Mouse (Mus musculus) stomach, embryonic 16.5 days (tissue): Measurements from ENCODE around the gene Tmem45a2. TPM values are rescaled to one million over a fixed set of nuclear protein-coding genes. Genes with fewer than 3 reads are reported as not detected.

Experiments used
- ATAC-seq: fragments of 200-750 bp; cut with Nextera tagmentation; 2 replicates; pipeline ENCODE4 v1.8.0; 2017; ENCODE audit warnings: moderate number of reproducible peaks, moderate TSS enrichment; ENCODE audit not compliant: insufficient read depth, low FRiP score
- H3K27ac ChIP-seq: fragments of 300-500 bp; sonication (generic); 2 replicates; pipeline ENCODE4 v1.5.1; 2014; ENCODE audit warnings: low read length
- H3K27me3 ChIP-seq: fragments of 300-500 bp; sonication (generic); 2 replicates; pipeline ENCODE4 v1.6.1; 2014; ENCODE audit warnings: low read length, control low read depth, mixed read lengths; ENCODE audit not compliant: control insufficient read depth, insufficient read depth
- H3K36me3 ChIP-seq: fragments of 300-500 bp; sonication (generic); 2 replicates; pipeline ENCODE4 v1.6.1; 2014; ENCODE audit warnings: low read length; ENCODE audit not compliant: control insufficient read depth, insufficient read depth
- H3K4me1 ChIP-seq: fragments of 300-500 bp; sonication (generic); 2 replicates; pipeline ENCODE4 v1.6.1; 2014; ENCODE audit warnings: low read length, control low read depth, mixed read lengths; ENCODE audit not compliant: control insufficient read depth, insufficient read depth
- H3K4me2 ChIP-seq: fragments of 300-500 bp; sonication (generic); 2 replicates; pipeline ENCODE4 v1.6.1; 2014; ENCODE audit warnings: low read depth, low read length, mixed read lengths
- H3K4me3 ChIP-seq: fragments of 300-500 bp; sonication (generic); replicated peaks from 2 replicates; pipeline ENCODE4 v1.5.1; 2014; ENCODE audit warnings: mild to moderate bottlenecking, low read length
- H3K9ac ChIP-seq: fragments of 300-500 bp; sonication (generic); 2 replicates; pipeline ENCODE4 v1.6.1; 2014; ENCODE audit warnings: low read length
- H3K9me3 ChIP-seq: fragments of 300-500 bp; sonication (generic); replicated peaks from 2 replicates; pipeline ENCODE4 v1.6.1; 2016; ENCODE audit warnings: low read length, control low read depth; ENCODE audit not compliant: control insufficient read depth
- WGBS: fragments of 180-500 bp; shearing (Covaris S2); extraction: QIAGEN DNeasy Blood & Tissue Kit; methylation state at CpG from one replicate; pipeline ENCODE4 v1.1.7; 2014; 5-methylcytosine and 5-hydroxymethylcytosine counted together
- polyA plus RNA-seq: library from polyadenylated mRNA; unstranded; fragments of >200 nt; fragmentation: Nextera tagmentation; extraction: Ambion mirVana; gene quantifications from 2 replicates; pipeline ENCODE4 v1.2.1, GENCODE M21; 2015

The Tmem45a2 gene
- polyA plus RNA-seq = 0.31 TPM in 1 of 2 replicates, not detected in the other

DNA sequence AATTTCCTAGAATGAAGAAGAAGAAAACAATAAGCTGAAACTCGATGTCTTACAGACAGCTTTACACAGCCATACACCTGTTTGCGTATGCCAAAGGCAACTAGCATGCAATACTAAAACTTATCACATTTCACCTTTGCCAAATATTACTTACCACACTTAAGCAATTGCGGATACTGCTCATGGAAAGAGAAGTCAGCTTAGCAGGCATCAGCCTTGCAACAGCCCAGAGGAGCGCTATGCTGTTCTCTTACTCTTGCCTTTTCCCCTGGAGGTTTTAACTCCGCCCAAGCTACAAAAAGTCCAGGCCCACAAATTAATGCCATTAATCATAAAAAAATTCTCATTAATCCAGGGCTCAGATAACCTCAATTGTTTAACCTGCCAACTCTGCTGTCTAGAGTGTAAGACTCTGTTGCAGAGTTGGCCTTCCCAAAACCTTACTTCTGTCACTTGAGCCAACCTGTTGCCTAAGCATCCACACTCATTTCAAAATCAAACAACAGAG, at the start of gene Tmem45a2:
Tmem45a2 (minus strand) TSS at position 241 of the 508 bp plus-strand sequence.
- no peak for ATAC-seq
- Histone ChIP-seq H3K9me3 (no peaks in the 10 kb centered on the region), H3K9ac (no peak within 1 kb of the TSS), H3K4me2 (no peak within 1 kb of the TSS), H3K27ac (no peak within 1 kb of the TSS), H3K27me3 (no peaks in the 10 kb centered on the region), H3K4me1 (no peaks in the 10 kb centered on the region), H3K36me3 (no peaks in the 10 kb centered on the region), H3K4me3 (no peak within 1 kb of the TSS)
- 88% methylated on average over 5 of the region's 5 CpGs for WGBS

DNA sequence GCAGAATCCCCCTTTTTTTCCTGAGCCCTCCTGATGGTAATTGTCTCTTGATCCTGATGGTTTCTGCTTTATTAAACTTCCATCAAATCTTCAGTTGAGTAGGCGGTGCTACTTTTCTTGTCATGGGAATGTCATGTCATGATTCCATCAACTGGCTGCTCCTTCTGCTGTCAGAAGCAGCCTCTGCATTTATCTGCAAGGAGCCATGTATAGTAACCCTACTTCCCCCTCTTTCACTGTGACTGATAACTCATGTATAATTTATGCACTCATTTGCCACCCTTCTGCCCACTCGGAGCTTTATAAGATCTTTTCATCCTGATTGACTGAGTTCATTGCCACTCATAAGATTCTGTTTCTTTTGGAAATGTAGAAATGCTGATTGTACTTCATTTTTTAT, 46.4 kb upstream of the Tmem45a2 start:
- no peak overlapping the region for H3K27ac ChIP-seq
- WGBS = 88% methylated on average over 2 of the region's 2 CpGs
- no peaks in the 10 kb centered on the region; the same call in 1 of the 2 replicates for H3K27me3 ChIP-seq
- no peak overlapping the region for H3K9ac ChIP-seq
- H3K4me2 ChIP-seq = no peak overlapping the region
- no peak overlapping the region for H3K4me3 ChIP-seq
- H3K4me1 ChIP-seq = no peaks in the 10 kb centered on the region
- ATAC-seq = no peak
- no peaks in the 10 kb centered on the region for H3K36me3 ChIP-seq
- no peaks in the 10 kb centered on the region for H3K9me3 ChIP-seq

GRCm38 (mm10) chr16:57116066-57116465, 44.9 kb upstream of the Tmem45a2 start:
- Histone ChIP-seq H3K9me3 (no peaks in the 10 kb centered on the region), H3K4me1 (no peaks in the 10 kb centered on the region), H3K27ac (no peak overlapping the region), H3K27me3 (no peaks in the 10 kb centered on the region; the same call in 1 of the 2 replicates), H3K4me2 (no peak overlapping the region), H3K4me3 (no peak overlapping the region), H3K9ac (no peak overlapping the region), H3K36me3 (no peaks in the 10 kb centered on the region)
- ATAC-seq = no peak

GRCm38 (mm10) chr16:57106185-57106960, 35.2 kb upstream of the Tmem45a2 start:
- no peaks in the 10 kb centered on the region for H3K9me3 ChIP-seq
- ATAC-seq = no peak
- H3K4me3 ChIP-seq = no peak overlapping the region
- H3K4me1 ChIP-seq = no peaks in the 10 kb centered on the region
- H3K27ac ChIP-seq = no peak overlapping the region
- H3K27me3 ChIP-seq = no peaks in the 10 kb centered on the region
- H3K9ac ChIP-seq = no peak overlapping the region
- WGBS = 68% methylated on average over 5 of the region's 5 CpGs
- H3K36me3 ChIP-seq = no peaks in the 10 kb centered on the region
- H3K4me2 ChIP-seq = no peak overlapping the region

DNA sequence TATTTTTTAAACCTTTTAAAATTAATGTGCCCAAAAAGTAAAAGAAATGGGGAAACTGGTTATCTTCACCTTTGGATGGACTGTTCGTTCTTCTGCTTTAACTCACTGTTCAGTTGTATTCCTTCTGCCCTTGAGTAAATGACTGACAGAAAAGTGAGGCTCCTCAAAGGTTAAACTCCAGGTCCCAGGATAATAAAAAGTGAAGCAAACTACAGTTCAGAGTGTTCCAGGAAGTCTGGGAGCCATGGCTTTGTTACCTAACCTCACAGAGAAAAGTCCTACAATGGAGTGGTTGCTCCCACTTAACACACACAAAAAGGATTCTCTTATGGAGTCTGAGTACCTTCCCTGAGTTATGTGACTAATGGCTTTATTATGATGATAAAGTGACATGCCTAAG, 30.0 kb upstream of the Tmem45a2 start:
- 78% methylated on average over 1 of the region's 1 CpGs for WGBS
- ATAC-seq = no peak
- no peak overlapping the region for H3K27ac ChIP-seq
- no peak overlapping the region for H3K4me3 ChIP-seq
- H3K4me2 ChIP-seq = no peak overlapping the region
- H3K4me1 ChIP-seq = no peaks in the 10 kb centered on the region
- H3K36me3 ChIP-seq = no peaks in the 10 kb centered on the region
- H3K9me3 ChIP-seq = no peaks in the 10 kb centered on the region
- H3K9ac ChIP-seq = no peak overlapping the region
- H3K27me3 ChIP-seq = no peaks in the 10 kb centered on the region

DNA sequence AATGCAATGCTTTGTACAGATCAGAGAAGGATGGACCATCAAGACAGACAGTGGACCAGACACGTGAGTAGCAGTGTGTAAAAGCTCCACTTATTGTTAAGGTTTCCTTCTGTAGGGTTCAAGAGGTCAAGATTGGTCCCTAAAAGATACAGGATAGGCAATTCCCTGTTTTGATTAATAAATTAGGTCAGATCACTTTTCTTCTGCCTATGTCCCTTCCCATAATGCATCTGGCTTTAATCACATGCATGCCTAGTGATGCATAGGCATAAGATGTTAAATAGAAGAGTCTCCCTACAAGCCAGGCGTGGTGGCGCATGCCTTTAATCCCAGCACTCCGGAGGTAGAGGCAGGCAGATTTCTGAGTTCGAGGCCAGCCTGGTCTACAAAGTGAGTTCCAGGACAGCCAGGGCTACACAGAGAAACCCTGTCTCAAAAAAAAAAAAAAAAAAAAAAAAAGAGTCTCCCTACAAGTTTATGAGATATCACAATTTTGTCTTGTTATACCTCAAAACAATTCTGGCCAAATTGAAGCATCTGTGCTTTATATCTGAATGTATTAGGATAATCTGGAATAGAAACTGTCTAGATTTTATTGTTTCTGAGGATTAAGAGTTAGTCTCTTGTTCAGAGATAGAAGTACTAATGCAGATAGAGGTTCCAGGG, 28.5 kb upstream of the Tmem45a2 start:
- WGBS = 74% methylated on average over 5 of the region's 5 CpGs
- no peak for ATAC-seq
- no peak overlapping the region for H3K4me2 ChIP-seq
- no peak overlapping the region for H3K9ac ChIP-seq
- H3K4me3 ChIP-seq = no peak overlapping the region
- no peaks in the 10 kb centered on the region for H3K36me3 ChIP-seq
- H3K27ac ChIP-seq = no peak overlapping the region
- no peaks in the 10 kb centered on the region for H3K4me1 ChIP-seq
- H3K27me3 ChIP-seq = no peaks in the 10 kb centered on the region
- no peaks in the 10 kb centered on the region for H3K9me3 ChIP-seq

DNA sequence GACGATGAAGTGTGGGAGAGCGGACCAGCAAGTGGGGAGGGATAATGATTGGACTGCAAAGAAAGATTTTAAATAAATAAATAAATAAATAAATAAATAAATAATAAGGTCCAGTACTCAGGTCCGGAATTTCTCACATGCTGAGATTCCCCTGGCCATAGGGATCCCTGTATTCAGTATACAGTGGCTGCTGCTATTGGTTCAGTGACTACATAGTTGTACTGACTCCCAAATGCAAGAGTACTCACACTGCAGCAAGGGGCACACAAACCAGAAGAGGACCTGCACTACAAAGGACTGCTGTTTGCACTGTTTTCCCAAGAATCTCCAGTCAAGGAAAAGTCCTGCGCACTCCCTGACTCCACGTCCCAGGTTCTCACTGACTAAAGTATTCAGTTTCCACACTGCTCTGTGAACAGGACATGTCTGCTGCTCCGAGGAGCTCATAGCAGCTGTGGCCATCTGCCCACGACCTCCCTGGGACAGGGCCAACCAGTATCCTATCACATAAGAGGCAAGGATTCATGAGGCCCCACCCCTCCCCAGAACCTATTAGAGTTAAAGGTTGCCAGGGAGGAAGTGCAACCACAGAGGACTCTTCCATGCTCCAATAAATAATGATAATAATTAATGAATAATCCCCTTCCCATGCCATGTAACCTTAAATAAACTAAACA, 27.4 kb upstream of the Tmem45a2 start:
- Histone ChIP-seq H3K27me3 (no peaks in the 10 kb centered on the region), H3K4me3 (no peak overlapping the region), H3K27ac (no peak overlapping the region), H3K4me1 (no peaks in the 10 kb centered on the region), H3K4me2 (no peak overlapping the region), H3K36me3 (no peaks in the 10 kb centered on the region), H3K9ac (no peak overlapping the region), H3K9me3 (no peaks in the 10 kb centered on the region)
- WGBS = 43% methylated on average over 7 of the region's 7 CpGs
- peak; percentile 58; the same call in 1 of the 2 replicates for ATAC-seq

- no peak overlapping the region for H3K4me3 ChIP-seq
- H3K9ac ChIP-seq = no peak overlapping the region
- no peaks in the 10 kb centered on the region for H3K27me3 ChIP-seq
- H3K4me2 ChIP-seq = no peak overlapping the region
- no peaks in the 10 kb centered on the region for H3K9me3 ChIP-seq
- no peaks in the 10 kb centered on the region for H3K36me3 ChIP-seq
- 59% methylated on average over 6 of the region's 6 CpGs for WGBS
- H3K4me1 ChIP-seq = no peaks in the 10 kb centered on the region
- ATAC-seq = no peak
- H3K27ac ChIP-seq = no peak overlapping the region
These were observed 21.9 kb upstream of the Tmem45a2 start for GRCm38 (mm10) chr16:57092911-57093605.
